Mouse (Mus musculus) midbrain, embryonic 15.5 days (tissue): ENCODE data around the gene Olfr2. TPM values are rescaled to one million over a fixed set of nuclear protein-coding genes. Genes with fewer than 3 reads are reported as not detected.

Experiments used
- ATAC-seq: fragments of 200-750 bp; cut with Nextera tagmentation; replicated peaks from 2 replicates; pipeline ENCODE4 v1.8.0; 2017; ENCODE audit warnings: moderate TSS enrichment
- H3K27ac ChIP-seq: fragments of 300-500 bp; sonication (generic); 2 replicates; pipeline ENCODE4 v1.5.1; 2015; ENCODE audit warnings: mild to moderate bottlenecking, inconsistent platforms
- H3K27me3 ChIP-seq: fragments of 300-500 bp; sonication (generic); replicated peaks from 2 replicates; pipeline ENCODE4 v1.6.1; 2015; ENCODE audit warnings: inconsistent platforms
- H3K36me3 ChIP-seq: fragments of 300-500 bp; sonication (generic); replicated peaks from 2 replicates; pipeline ENCODE4 v1.6.1; 2015; ENCODE audit warnings: inconsistent platforms
- H3K4me1 ChIP-seq: fragments of 300-500 bp; sonication (generic); 2 replicates; pipeline ENCODE4 v1.6.1; 2015; ENCODE audit warnings: inconsistent platforms
- H3K4me2 ChIP-seq: fragments of 300-500 bp; sonication (generic); 2 replicates; pipeline ENCODE4 v1.6.1; 2015; ENCODE audit warnings: inconsistent platforms, mild to moderate bottlenecking, moderate library complexity
- H3K4me3 ChIP-seq: fragments of 300-500 bp; sonication (generic); 2 replicates; pipeline ENCODE4 v1.5.1; 2015; ENCODE audit warnings: mild to moderate bottlenecking, inconsistent platforms
- H3K9ac ChIP-seq: fragments of 300-500 bp; sonication (generic); 2 replicates; pipeline ENCODE4 v1.6.1; 2015; ENCODE audit warnings: mild to moderate bottlenecking, inconsistent platforms
- H3K9me3 ChIP-seq: fragments of 300-500 bp; sonication (generic); 2 replicates; pipeline ENCODE4 v1.6.1; 2016; ENCODE audit warnings: inconsistent platforms
- WGBS: fragments of 180-500 bp; shearing (Covaris S2); methylation state at CpG from one replicate; pipeline ENCODE4 v1.1.7; 2015; ENCODE audit warnings: mixed read lengths; 5-methylcytosine and 5-hydroxymethylcytosine counted together
- polyA plus RNA-seq: library from polyadenylated mRNA; unstranded; fragments of >200 nt; fragmentation: Nextera tagmentation; extraction: Ambion mirVana; gene quantifications from 2 replicates; pipeline ENCODE4 v1.2.1, GENCODE M21; 2015

The Olfr2 gene
- polyA plus RNA-seq, 1 experiment from 2014 or later = not detected

GRCm38 (mm10) chr7:106948212-106948611, 57.7 kb downstream of the Olfr2 start, which contains the start of gene Olfr710:
Gene Olfr710, minus strand, starts transcription at chr7:106948312.
- no peak within 1 kb of the TSS for H3K4me3 ChIP-seq
- H3K9me3 ChIP-seq = no peaks in the 10 kb centered on the region
- H3K4me1 ChIP-seq = no peaks in the 10 kb centered on the region
- H3K4me2 ChIP-seq = no peak within 1 kb of the TSS
- H3K27me3 ChIP-seq = no peaks in the 10 kb centered on the region
- no peak within 1 kb of the TSS for H3K9ac ChIP-seq
- no peak for ATAC-seq
- no peak within 1 kb of the TSS for H3K27ac ChIP-seq
- 78% methylated on average over 3 of the region's 3 CpGs for WGBS
- H3K36me3 ChIP-seq = no peaks in the 10 kb centered on the region

Other genes starting within 250 kb of the Olfr2 start
- gene Olfr699, start 212.9 kb downstream of the Olfr2 start, polyA plus RNA-seq = not detected in 2 replicates
- gene Olfr700, start 197.2 kb downstream of the Olfr2 start, polyA plus RNA-seq = not detected in 2 replicates
- gene Olfr701, start 191.9 kb downstream of the Olfr2 start, polyA plus RNA-seq = not detected in 2 replicates
- not detected in 2 replicates for gene Olfr702, start 172.2 kb downstream of the Olfr2 start, polyA plus RNA-seq
- gene Olfr703, start 162.7 kb downstream of the Olfr2 start, polyA plus RNA-seq = not detected in 2 replicates
- not detected in 2 replicates for gene Olfr704, start 142.9 kb downstream of the Olfr2 start, polyA plus RNA-seq
- gene Olfr705, start 129.2 kb downstream of the Olfr2 start, polyA plus RNA-seq = not detected in 2 replicates
- gene Olfr706, start 117.9 kb downstream of the Olfr2 start, polyA plus RNA-seq = not detected in 2 replicates
- gene Olfr707, start 104.8 kb downstream of the Olfr2 start, polyA plus RNA-seq = not detected in 2 replicates
- gene Olfr1532-ps1, start 98.1 kb downstream of the Olfr2 start, polyA plus RNA-seq = not detected in 2 replicates
- gene Olfr709-ps1, start 73.9 kb downstream of the Olfr2 start, polyA plus RNA-seq = not detected in 2 replicates
- not detected in 2 replicates for gene Olfr710, start 57.8 kb downstream of the Olfr2 start, polyA plus RNA-seq
- gene Olfr6, start 42.1 kb downstream of the Olfr2 start, polyA plus RNA-seq = not detected in 2 replicates
- not detected in 2 replicates for gene Olfr711, start 30.6 kb downstream of the Olfr2 start, polyA plus RNA-seq
- gene Olfr713, start 25.1 kb upstream of the Olfr2 start, polyA plus RNA-seq = not detected in 2 replicates
- gene Olfr714, start 64.9 kb upstream of the Olfr2 start, polyA plus RNA-seq = not detected in 2 replicates
- not detected in 2 replicates for gene Olfr17, start 87.1 kb upstream of the Olfr2 start, polyA plus RNA-seq
- not detected in 2 replicates for gene Olfr715b, start 104.3 kb upstream of the Olfr2 start, polyA plus RNA-seq
- not detected in 2 replicates for gene Olfr715, start 125.0 kb upstream of the Olfr2 start, polyA plus RNA-seq
- gene Olfr716, start 132.3 kb upstream of the Olfr2 start, polyA plus RNA-seq = not detected in 2 replicates
- gene Nlrp14, start 160.9 kb upstream of the Olfr2 start, polyA plus RNA-seq = not detected in 2 replicates
- gene Rbmxl2, start 203.4 kb upstream of the Olfr2 start, polyA plus RNA-seq = not detected in 2 replicates